Mouse (Mus musculus): ENCODE data around the gene Il18bp.
"Not testable (repeated sequence)": the region's sequence is repeated elsewhere in the genome, so short reads cannot be mapped to it uniquely, and the experiment has no call there.

Gene Il18bp

GRCm38 (mm10) chr7:102018590-102018989, at the start of gene Il18bp:
TSS of gene Il18bp (minus strand) at chr7:102018690.
- no peak for DNase-seq (ENCODE audit: low spot score)

- no peak for DNase-seq (ENCODE audit: low spot score)
Observed at GRCm38 (mm10) chr7:102066363-102066762, 47.9 kb upstream of the Il18bp start.

DNA sequence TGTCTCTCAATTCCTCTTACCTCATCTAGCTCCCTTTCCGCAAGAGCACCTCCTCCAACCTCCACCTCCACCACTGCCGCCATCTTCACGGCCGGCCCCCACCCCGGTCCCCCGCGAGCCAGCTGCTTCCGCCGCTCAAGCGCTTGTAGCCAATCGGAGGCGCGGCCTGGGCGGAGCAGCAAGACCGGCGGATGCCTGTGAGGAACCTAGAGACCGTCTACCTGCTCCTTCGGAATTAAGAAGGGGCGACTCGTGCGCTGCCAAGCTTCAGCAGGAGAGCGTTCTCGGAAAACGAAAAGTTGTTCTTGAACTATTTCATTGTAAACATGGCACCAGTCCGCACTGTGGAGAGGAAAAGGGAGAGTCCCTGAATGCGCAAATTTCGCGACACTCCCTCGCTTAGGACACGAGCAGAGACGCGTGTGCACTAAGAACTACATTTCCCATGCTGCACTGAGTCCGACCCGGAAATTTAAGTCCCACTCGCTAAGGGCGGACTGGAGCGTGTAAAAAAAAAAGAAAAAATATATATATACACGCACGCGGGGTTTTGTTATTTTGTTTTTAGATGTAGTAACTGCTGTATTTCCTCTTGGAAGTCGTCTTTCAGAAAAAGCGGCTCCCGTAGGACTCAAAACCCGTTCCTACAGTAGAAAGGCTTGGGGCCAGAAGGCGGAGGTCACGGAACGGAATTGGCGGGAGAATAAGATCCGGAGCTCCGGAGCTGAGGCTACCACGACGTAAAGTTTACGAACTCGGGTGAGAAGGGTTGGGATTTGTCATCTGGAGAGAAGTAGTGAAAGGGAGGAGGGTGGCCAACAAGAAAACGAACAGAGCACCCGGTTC, 46.8 kb upstream of the Il18bp start, which contains the start of the genes Rnf121, Xndc1 and Xntrpc:
TSS of gene Rnf121 (minus strand) at position 424 of the 846 bp plus-strand sequence.
TSS of gene Xndc1 (plus strand) at position 466 of the 846 bp plus-strand sequence.
TSS of gene Xntrpc (plus strand) at position 668 of the 846 bp plus-strand sequence.
- peak; percentile 92 for DNase-seq (ENCODE audit: low spot score)

- DNase-seq (ENCODE audit: low spot score), result no peak
Observed at GRCm38 (mm10) chr7:102064655-102065045, 46.2 kb upstream of the Il18bp start.

GRCm38 (mm10) chr7:102063891-102064290, 45.4 kb upstream of the Il18bp start:
- DNase-seq (ENCODE audit: low spot score), result no peak

GRCm38 (mm10) chr7:102062203-102062602, 43.7 kb upstream of the Il18bp start:
- no peak for DNase-seq (ENCODE audit: low spot score)

GRCm38 (mm10) chr7:102061353-102061752, 42.9 kb upstream of the Il18bp start:
- no peak for DNase-seq (ENCODE audit: low spot score)

GRCm38 (mm10) chr7:102048524-102048923, 30.0 kb upstream of the Il18bp start:
- not testable (repeated sequence) for DNase-seq (ENCODE audit: low spot score)

GRCm38 (mm10) chr7:102042314-102042713, 23.8 kb upstream of the Il18bp start:
- peak; percentile 49 for DNase-seq (ENCODE audit: low spot score)

GRCm38 (mm10) chr7:102037318-102037717, 18.8 kb upstream of the Il18bp start:
- no peak for DNase-seq (ENCODE audit: low spot score)

DNA sequence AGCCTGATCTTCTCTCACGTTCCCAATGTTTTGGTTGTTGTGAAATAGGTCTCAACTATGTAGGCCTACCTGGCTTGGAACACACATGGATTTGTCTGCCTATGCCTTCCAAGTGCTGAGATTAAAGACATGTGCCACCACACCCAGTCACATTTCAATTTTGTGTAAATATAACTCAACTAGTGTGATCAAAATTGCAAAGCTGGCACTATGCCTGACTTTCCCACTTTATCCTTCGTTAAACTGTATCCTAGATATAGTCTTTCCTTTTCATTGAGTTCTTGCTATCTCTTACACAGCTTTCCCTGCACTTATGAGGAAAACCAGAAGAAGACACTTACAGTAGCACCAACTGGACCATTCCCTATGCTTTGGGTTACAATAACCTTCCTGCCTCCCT, 17.0 kb upstream of the Il18bp start:
- DNase-seq (ENCODE audit: low spot score), result no peak

GRCm38 (mm10) chr7:102034904-102035303, 16.4 kb upstream of the Il18bp start:
- no peak for DNase-seq (ENCODE audit: low spot score)

- DNase-seq (ENCODE audit: low spot score), result no peak
Observed at GRCm38 (mm10) chr7:102025187-102026119, 7.0 kb upstream of the Il18bp start.

DNA sequence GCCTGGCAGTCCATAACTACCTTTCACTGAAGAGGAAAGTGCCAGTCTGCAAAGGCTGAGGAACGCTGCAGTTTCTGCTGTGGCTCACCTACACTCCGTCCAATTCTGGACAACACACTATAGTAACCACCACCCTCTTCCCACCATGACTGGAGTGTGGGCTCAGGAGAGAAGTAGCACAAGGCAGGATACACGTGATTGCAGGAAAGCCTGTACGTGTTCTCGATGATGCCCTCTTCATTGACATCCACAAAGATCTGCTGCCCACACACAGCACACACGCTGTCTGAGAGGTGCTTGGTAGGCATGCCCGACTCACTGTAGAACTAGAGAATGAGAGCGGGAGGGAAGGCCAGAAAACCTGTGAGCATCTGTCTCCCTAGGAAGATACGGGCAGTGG, 5.3 kb upstream of the Il18bp start:
- no peak for DNase-seq (ENCODE audit: low spot score)

DNA sequence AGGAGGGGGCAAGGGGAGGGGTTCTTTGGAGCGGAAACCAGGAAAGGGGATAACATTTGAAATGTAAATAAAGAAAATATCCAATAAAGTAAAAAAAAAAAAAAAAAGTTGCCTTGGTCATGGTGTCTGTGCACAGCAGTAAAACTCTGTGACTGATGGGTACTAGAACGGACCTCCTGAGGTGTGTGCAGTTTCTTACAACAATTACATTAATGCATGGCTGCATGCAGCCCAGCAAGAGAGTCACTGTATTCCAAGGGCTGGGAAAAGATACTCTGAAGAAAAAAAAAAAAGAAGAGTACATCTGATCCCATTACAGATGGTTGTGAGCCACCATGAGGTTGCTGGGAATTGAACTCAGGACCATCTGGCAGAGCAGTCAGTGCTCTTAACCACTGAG, 2.4 kb upstream of the Il18bp start:
- DNase-seq (ENCODE audit: low spot score), result not testable (repeated sequence)

- no peak for DNase-seq (ENCODE audit: low spot score)
Observed at GRCm38 (mm10) chr7:102019362-102019761, 872 bp upstream of the Il18bp start.

- no peak for DNase-seq (ENCODE audit: low spot score)
Observed at GRCm38 (mm10) chr7:102018034-102018433, 456 bp downstream of the Il18bp start.

GRCm38 (mm10) chr7:102017452-102017851, 1.0 kb downstream of the Il18bp start:
- DNase-seq (ENCODE audit: low spot score), result peak; percentile 42

- no peak for DNase-seq (ENCODE audit: low spot score)
Observed at GRCm38 (mm10) chr7:102016936-102017335, 1.6 kb downstream of the Il18bp start.

- DNase-seq (ENCODE audit: low spot score), result no peak
Observed at GRCm38 (mm10) chr7:102014995-102015394, 3.5 kb downstream of the Il18bp start.

DNA sequence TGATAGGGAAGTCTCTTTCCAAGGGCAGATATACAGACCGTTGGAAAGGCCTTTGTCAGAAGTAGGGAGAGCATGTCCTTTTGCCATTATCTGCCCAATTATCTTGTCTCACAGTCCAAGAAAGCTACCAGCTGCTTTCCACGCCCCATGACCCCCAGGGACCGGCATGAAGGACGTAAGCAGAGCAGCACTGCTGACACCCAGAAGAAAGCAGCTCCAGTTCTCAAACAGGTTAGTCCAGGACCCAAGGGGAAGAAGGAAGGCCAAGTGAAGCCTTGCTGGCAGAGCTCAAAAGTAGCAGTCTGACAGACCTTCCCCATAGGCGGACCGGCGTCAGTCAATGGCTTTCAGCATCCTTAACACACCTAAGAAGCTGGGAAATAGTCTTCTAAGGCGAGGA, 5.1 kb downstream of the Il18bp start:
- DNase-seq (ENCODE audit: low spot score), result no peak

DNA sequence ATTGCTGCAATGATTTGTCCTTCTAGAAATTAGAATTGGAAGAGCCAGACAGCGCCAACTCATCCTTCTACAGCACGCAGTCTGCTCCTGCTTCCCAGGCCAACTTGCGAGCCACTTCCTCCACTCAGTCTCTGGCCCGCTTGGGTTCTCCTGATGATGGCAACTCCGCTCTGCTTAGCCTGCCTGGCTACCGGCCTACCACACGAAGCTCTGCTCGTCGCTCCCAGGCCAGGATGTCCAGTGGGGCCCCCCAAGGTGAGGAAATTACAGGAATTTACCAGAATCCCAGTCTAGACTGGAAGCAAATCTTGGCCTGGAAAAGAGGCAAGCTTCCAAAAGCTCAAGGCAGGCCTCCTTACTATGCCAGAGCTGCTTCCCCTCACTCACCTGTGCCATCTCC, 6.6 kb downstream of the Il18bp start:
- DNase-seq (ENCODE audit: low spot score), result no peak

DNA sequence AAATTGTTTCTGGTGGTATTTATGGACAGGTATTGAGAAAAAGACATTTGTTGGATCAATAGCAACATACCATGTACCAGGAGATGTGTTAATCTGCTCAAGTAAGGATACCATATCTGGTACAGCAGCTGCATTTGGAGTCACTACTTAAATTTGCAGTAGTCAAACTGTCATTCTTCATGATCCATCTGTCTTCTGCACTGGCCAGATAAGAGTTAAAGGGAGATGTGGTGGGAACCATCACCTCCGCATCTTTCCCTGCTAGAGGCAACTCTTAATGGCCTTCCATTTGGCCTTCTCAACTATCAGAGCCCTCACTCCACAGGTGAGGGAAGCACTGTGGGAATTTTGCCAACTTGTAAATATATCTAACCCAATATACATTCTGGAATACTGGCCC, 12.0 kb downstream of the Il18bp start:
- DNase-seq (ENCODE audit: low spot score), result no peak
